Mouse (Mus musculus) stomach, embryonic 14.5 days (tissue): ENCODE measurements around the gene Ppm1m. TPM values are rescaled to one million over a fixed set of nuclear protein-coding genes. Genes with fewer than 3 reads are reported as not detected.

Source experiments
- ATAC-seq: fragments of 200-750 bp; cut with Nextera tagmentation; 2 replicates; pipeline ENCODE4 v1.8.0; 2017; ENCODE audit warnings: low read depth, moderate TSS enrichment; ENCODE audit not compliant: insufficient number of reproducible peaks, insufficient read depth, low FRiP score
- H3K27ac ChIP-seq: fragments of 300-500 bp; sonication (generic); 2 replicates; pipeline ENCODE4 v1.5.1; 2014; ENCODE audit warnings: mild to moderate bottlenecking, low read length, moderate library complexity, mixed read lengths
- H3K27me3 ChIP-seq: fragments of 300-500 bp; sonication (generic); 2 replicates; pipeline ENCODE4 v1.6.1; 2014; ENCODE audit warnings: low read length, control low read depth, mixed read lengths; ENCODE audit not compliant: control insufficient read depth, insufficient read depth
- H3K36me3 ChIP-seq: fragments of 300-500 bp; sonication (generic); 2 replicates; pipeline ENCODE4 v1.6.1; 2014; ENCODE audit warnings: mild to moderate bottlenecking, control low read depth, low read length, moderate library complexity, mixed read lengths; ENCODE audit not compliant: control insufficient read depth, insufficient read depth
- H3K4me1 ChIP-seq: fragments of 300-500 bp; sonication (generic); 2 replicates; pipeline ENCODE4 v1.6.1; 2014; ENCODE audit warnings: low read length, control low read depth, mixed read lengths; ENCODE audit not compliant: control insufficient read depth, insufficient read depth
- H3K4me2 ChIP-seq: fragments of 300-500 bp; sonication (generic); replicated peaks from 2 replicates; pipeline ENCODE4 v1.6.1; 2014; ENCODE audit warnings: low read depth, low read length, control low read depth
- H3K4me3 ChIP-seq: fragments of 300-500 bp; sonication (generic); 2 replicates; pipeline ENCODE4 v1.5.1; 2014; ENCODE audit warnings: low read depth, low read length, control low read depth
- H3K9ac ChIP-seq: fragments of 300-500 bp; sonication (generic); replicated peaks from 2 replicates; pipeline ENCODE4 v1.6.1; 2014; ENCODE audit warnings: low read depth, mild to moderate bottlenecking, control low read depth, low read length, moderate library complexity, mixed read lengths
- H3K9me3 ChIP-seq: fragments of 300-500 bp; sonication (generic); 2 replicates; pipeline ENCODE4 v1.6.1; 2016; ENCODE audit warnings: low read depth, low read length, control low read depth; ENCODE audit not compliant: control insufficient read depth
- WGBS: fragments of 180-500 bp; shearing (Covaris S2); extraction: QIAGEN DNeasy Blood & Tissue Kit; methylation state at CpG from one replicate; pipeline ENCODE4 v1.1.7; 2014; 5-methylcytosine and 5-hydroxymethylcytosine counted together
- polyA plus RNA-seq: library from polyadenylated mRNA; unstranded; fragments of >200 nt; fragmentation: Nextera tagmentation; extraction: Ambion mirVana; gene quantifications from 2 replicates; pipeline ENCODE4 v1.2.1, GENCODE M21; 2014

Gene Ppm1m
- polyA plus RNA-seq, 1 experiment from 2014 or later, result 35.6 TPM

DNA sequence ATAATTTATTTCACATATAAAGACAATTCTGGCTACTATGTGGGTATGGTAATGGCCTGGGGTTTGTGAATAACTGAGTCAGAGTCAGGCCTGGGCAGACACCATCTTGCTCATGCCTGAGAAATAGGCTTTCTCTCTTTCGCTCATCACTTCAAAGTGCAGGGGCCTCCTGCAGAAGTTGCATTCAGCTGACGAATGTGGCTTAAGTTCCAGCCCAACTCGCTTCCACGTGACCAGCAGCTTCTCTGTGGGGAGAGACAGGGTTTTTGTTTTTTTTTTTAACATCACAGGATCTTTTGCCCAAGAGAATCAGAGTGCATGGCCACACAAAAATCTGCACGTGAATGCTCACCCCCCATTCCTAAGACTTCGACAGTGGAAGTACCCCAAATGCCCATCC is 34.4 kb upstream of the Ppm1m start:
- peaks cover 64% of the 10 kb centered on the region for H3K36me3 ChIP-seq
- no peak overlapping the region for H3K4me2 ChIP-seq
- WGBS, result 78% methylated on average over 6 of the region's 6 CpGs
- ATAC-seq, result no peak
- H3K9ac ChIP-seq, result no peak overlapping the region
- H3K27ac ChIP-seq, result no peak overlapping the region
- H3K9me3 ChIP-seq, result no peaks in the 10 kb centered on the region
- no peaks in the 10 kb centered on the region for H3K27me3 ChIP-seq
- no peaks in the 10 kb centered on the region for H3K4me1 ChIP-seq
- no peak overlapping the region for H3K4me3 ChIP-seq

- no peak overlapping the region for H3K9ac ChIP-seq
- no peaks in the 10 kb centered on the region for H3K27me3 ChIP-seq
- ATAC-seq, result no peak
- H3K4me1 ChIP-seq, result no peaks in the 10 kb centered on the region
- peaks cover 54% of the 10 kb centered on the region for H3K36me3 ChIP-seq
- WGBS, result 97% methylated on average over 3 of the region's 3 CpGs
- no peak overlapping the region for H3K27ac ChIP-seq
- H3K4me2 ChIP-seq, result no peak overlapping the region
- H3K4me3 ChIP-seq, result no peak overlapping the region
- no peaks in the 10 kb centered on the region for H3K9me3 ChIP-seq
Measured at GRCm38 (mm10) chr9:106232956-106233355, 33.4 kb upstream of the Ppm1m start.

- H3K4me2 ChIP-seq, result no peak overlapping the region
- H3K4me3 ChIP-seq, result no peak overlapping the region
- H3K9ac ChIP-seq, result no peak overlapping the region
- H3K36me3 ChIP-seq, result peaks cover 44% of the 10 kb centered on the region
- H3K4me1 ChIP-seq, result no peaks in the 10 kb centered on the region; the same call in 1 of the 2 replicates
- H3K27me3 ChIP-seq, result no peaks in the 10 kb centered on the region
- H3K27ac ChIP-seq, result no peak overlapping the region
- H3K9me3 ChIP-seq, result no peaks in the 10 kb centered on the region
- ATAC-seq, result no peak
- 83% methylated on average over 4 of the region's 4 CpGs for WGBS
Measured at GRCm38 (mm10) chr9:106231816-106232215, 32.3 kb upstream of the Ppm1m start.

GRCm38 (mm10) chr9:106231220-106231619 is 31.7 kb upstream of the Ppm1m start:
- whole genome bisulfite sequencing, result 73% methylated on average over 7 of the region's 7 CpGs
- H3K9me3 ChIP-seq, result no peaks in the 10 kb centered on the region
- no peak overlapping the region for H3K27ac ChIP-seq
- no peak overlapping the region for H3K4me3 ChIP-seq
- no peak overlapping the region for H3K9ac ChIP-seq
- H3K4me2 ChIP-seq, result no peak overlapping the region
- H3K4me1 ChIP-seq, result peaks cover 2% of the 10 kb centered on the region; the same call in 1 of the 2 replicates
- H3K27me3 ChIP-seq, result no peaks in the 10 kb centered on the region
- H3K36me3 ChIP-seq, result peaks cover 39% of the 10 kb centered on the region
- no peak for ATAC-seq

- WGBS, result 46% methylated on average over 3 of the region's 3 CpGs
- Histone ChIP-seq H3K9ac (no peak overlapping the region), H3K27ac (no peak overlapping the region), H3K4me3 (no peak overlapping the region), H3K4me1 (peaks cover 4% of the 10 kb centered on the region; the same call in 1 of the 2 replicates), H3K9me3 (no peaks in the 10 kb centered on the region), H3K36me3 (peaks cover 34% of the 10 kb centered on the region), H3K27me3 (no peaks in the 10 kb centered on the region), H3K4me2 (no peak overlapping the region)
- no peak for ATAC-seq
Measured at GRCm38 (mm10) chr9:106230734-106231106, 31.2 kb upstream of the Ppm1m start.

DNA sequence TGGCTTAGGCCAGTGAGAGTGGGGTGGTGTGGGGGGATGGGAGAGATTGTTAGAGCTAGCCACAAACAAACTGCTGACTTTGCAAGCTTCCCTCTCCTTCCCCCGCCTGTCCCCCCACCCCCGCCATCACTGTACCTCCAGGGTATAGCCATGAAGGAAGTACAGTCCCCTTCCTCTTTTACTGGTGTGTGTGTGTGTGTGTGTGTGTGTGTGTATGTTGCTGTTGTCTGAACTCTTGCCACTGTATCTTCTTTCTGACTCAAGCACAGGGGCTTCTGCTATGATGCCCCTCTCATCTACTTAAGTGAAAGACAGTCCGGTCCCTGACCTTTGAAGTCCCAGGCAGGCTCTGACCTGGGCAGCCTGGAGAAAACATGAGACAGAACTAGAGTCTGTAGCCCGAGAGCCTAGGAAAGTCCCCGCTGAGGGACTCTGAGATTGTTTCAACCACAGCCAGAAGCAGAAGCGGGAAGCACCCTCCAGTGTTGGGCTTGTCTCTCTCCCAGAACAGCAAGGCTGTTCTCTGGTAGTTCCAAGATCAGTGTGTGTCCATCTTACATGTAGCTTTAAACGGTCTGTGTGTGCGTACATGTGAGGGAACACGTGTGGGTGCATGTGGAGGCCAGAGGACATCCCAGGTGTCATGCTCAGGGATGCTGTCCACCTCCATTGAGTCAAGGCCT is 30.6 kb upstream of the Ppm1m start:
- H3K4me2 ChIP-seq, result no peak overlapping the region
- no peak overlapping the region for H3K9ac ChIP-seq
- H3K27me3 ChIP-seq, result no peaks in the 10 kb centered on the region
- peaks cover 7% of the 10 kb centered on the region; the same call in 1 of the 2 replicates for H3K4me1 ChIP-seq
- no peak for ATAC-seq
- H3K4me3 ChIP-seq, result no peak overlapping the region
- no peaks in the 10 kb centered on the region for H3K9me3 ChIP-seq
- H3K36me3 ChIP-seq, result peaks cover 29% of the 10 kb centered on the region
- WGBS, result 77% methylated on average over 9 of the region's 9 CpGs
- no peak overlapping the region for H3K27ac ChIP-seq

DNA sequence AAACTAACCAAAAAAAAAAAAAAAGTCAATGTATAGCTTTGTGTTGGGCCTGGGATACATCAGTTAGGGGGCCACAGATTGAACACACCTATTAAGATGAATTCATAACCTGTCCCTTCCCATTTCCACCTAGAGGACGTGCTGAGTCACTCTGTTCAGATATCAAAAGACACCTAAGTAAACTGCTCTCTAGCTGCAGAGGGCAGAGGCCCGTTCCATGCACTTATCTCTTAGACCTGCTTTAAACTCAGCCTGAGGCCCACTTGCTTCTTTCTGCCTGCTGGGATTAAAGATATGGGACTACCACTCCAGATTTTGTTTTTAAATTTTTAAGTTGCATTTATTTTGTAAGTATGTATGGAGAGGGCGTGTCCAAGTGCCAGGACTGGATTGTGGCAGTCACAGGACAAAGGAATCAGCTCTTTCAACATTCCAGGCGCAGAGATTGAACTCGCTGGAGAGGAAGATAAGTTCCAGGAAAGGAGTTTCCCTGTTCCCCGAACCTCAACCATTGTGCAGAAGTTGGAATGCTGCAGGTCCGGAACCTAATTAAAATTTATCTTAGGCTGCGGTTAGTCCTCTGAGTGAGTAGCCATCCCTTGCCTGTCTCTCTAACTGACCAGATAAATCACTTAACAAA is 28.4 kb upstream of the Ppm1m start:
- Histone ChIP-seq H3K36me3 (peaks cover 6% of the 10 kb centered on the region), H3K27me3 (no peaks in the 10 kb centered on the region), H3K9me3 (no peaks in the 10 kb centered on the region), H3K27ac (no peak overlapping the region), H3K4me1 (peaks cover 7% of the 10 kb centered on the region; the same call in 1 of the 2 replicates), H3K4me2 (no peak overlapping the region), H3K4me3 (no peak overlapping the region), H3K9ac (no peak overlapping the region)
- no peak for ATAC-seq
- WGBS, result 61% methylated on average over 8 of the region's 8 CpGs

DNA sequence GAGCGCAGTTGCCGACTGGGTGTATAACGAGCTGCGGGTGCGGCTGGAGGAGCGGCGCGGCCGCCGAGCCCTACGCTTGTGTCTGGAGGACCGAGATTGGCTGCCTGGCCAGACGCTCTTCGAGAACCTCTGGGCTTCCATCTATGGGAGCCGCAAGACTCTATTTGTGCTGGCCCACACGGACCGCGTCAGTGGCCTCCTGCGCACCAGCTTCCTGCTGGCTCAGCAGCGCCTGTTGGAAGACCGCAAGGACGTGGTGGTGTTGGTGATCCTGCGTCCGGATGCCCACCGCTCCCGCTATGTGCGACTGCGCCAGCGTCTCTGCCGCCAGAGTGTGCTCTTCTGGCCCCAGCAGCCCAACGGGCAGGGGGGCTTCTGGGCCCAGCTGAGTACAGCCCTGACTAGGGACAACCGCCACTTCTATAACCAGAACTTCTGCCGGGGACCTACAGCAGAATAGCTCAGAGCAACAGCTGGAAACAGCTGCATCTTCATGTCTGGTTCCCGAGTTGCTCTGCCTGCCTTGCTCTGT is 26.7 kb upstream of the Ppm1m start:
- H3K4me3 ChIP-seq, result peak overlapping the region; percentile 24
- peaks cover 7% of the 10 kb centered on the region; the same call in 1 of the 2 replicates for H3K4me1 ChIP-seq
- 4% methylated on average over 34 of the region's 34 CpGs for WGBS
- no peaks in the 10 kb centered on the region for H3K36me3 ChIP-seq
- peak; percentile 73; the same call in 1 of the 2 replicates for ATAC-seq
- H3K27ac ChIP-seq, result peak overlapping the region; percentile 73; the same call in 1 of the 2 replicates
- H3K9me3 ChIP-seq, result no peaks in the 10 kb centered on the region
- no peak overlapping the region; the same call in 1 of the 2 replicates for H3K9ac ChIP-seq
- peak overlapping the region; percentile 56 for H3K4me2 ChIP-seq
- no peaks in the 10 kb centered on the region for H3K27me3 ChIP-seq
